Mouse (Mus musculus): ENCODE measurements at regions not wholly inside any gene's neighbourhood (a gene's known extent, or its start where the extent isn't known, plus 50 kb on each side); places are given as distances from the start of the nearest gene placed in this dataset.

DNA sequence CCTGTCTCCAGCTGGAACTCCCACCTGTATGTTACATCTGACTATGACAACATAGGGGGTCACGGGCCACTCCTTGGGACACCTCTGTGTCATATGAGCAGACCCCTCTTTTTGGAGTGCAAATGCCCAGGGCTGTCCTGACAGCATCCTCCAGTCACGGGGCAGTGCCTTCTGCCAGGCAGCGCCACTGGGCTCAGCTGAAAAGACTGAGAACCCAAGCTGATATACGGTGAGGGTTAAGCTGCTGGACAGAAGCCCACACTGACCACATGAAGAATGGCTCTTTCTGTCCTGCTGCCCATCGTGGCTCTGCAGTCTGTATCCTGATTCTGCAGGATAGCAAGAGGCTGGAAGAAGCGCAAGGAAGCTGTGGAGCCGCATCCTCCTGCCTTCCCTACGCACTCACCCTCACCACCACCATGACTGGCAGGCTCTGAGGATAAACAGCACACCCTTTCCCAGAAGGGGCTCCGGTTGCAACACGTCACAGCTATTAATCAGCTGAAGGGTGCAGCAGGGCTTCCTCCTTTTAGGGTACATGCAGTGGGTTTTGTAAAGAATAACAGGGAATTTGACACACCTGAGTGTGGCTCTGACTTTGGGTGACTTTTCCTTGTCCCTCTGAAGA, 93.9 kb upstream of the Arntl start:
- DNase-seq (ENCODE audit: low spot score), result no peak

DNA sequence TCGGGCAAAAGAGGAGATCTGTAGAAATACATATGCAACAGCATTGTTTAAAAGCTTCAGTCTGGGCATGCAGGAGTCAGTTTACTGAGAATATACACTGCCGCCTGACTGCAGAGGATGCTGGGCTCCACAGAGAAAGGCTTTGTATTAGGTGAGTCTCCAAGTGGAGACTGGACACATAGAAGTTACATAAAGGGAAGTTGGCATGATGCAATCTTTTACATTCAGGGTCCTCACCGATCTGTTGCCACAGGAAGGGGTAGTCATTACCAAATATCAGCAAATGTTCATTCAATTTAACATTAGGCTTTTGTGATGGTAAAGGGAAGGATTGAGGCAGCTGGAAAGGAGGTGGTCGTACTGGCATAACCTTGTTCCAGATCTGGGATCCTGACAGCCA, 89.7 kb upstream of the Arntl start:
- DNase-seq (ENCODE audit: low spot score), result no peak

GRCm38 (mm10) chr7:113121911-113122319, 85.3 kb upstream of the Arntl start:
- DNase-seq (ENCODE audit: low spot score), result no peak

- no peak for DNase-seq (ENCODE audit: low spot score)
Observed at GRCm38 (mm10) chr7:113126010-113126409, 81.3 kb upstream of the Arntl start.

- DNase-seq (ENCODE audit: low spot score), result no peak
Observed at GRCm38 (mm10) chr7:113130552-113130951, 76.7 kb upstream of the Arntl start.

DNA sequence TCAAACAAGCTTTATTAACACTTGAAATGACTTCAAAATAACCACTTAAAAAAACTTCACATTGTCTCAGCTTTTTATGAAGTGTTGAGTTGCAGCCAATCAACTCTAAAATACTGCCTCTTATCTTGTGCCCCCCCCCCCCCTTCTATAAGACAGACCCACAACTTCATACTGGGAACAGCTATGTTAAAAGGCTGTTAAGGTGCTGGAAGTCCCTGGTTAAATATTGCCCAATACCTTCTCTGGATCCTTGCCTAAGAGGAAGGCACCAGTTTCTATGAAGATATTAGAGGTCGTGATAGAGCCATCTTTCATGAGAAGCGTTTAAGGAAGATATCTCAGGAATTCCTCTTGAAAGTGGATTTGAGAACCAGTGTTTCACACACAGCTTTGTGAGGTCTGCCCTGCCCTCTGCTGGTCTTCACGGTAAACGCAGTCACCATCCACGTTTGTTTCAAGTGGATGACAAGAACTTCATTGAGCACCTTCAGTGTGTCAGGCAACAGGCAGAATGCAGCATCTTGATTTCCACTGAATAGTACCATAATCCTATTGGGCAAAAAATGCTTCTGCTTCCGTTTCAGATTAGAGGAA, 75.2 kb upstream of the Arntl start:
- peak; percentile 67 for DNase-seq (ENCODE audit: low spot score)

GRCm38 (mm10) chr7:113133891-113134290, 73.4 kb upstream of the Arntl start:
- no peak for DNase-seq (ENCODE audit: low spot score)

- DNase-seq (ENCODE audit: low spot score), result no peak
Observed at GRCm38 (mm10) chr7:113140011-113140438, 67.2 kb upstream of the Arntl start.

DNA sequence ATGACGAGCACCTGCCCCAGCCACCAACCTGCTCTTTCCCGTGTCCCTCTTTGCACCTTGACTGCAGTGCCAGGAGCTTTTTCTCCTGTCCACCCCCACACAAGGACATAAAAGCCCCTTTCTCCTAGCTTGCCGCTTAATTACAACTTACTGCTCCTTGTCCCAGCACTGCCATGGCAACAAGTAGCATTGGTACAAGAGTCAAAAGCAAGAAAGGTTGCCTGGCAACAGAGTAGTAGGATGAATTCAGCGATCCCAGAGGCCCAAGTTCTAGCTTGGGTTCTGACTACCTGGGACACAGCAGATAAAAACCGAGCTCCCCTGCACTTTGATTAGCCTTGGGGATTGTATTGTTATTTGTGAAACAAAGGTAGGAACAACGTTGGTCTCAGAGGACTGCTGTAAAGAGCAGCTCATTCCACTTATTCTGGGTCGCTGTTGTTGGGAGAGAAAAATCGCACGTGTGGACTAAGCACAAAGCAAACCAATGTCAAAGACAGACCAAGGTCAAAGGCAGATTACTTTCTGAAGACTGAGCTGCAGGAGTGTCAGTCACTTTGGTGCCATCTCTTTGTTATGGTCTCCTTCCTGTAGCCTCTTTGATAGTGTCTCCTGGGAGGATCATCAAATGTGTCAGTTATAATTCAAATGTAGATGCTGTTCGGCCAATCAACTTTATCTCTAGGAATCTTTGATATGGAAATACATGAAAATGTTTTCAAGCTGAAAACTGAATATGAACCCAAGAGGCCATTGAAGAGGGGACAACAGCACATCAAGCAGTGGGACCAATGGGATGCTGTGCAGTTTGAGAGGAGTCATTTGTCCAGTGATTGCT, 65.2 kb upstream of the Arntl start:
- DNase-seq (ENCODE audit: low spot score), result no peak

DNA sequence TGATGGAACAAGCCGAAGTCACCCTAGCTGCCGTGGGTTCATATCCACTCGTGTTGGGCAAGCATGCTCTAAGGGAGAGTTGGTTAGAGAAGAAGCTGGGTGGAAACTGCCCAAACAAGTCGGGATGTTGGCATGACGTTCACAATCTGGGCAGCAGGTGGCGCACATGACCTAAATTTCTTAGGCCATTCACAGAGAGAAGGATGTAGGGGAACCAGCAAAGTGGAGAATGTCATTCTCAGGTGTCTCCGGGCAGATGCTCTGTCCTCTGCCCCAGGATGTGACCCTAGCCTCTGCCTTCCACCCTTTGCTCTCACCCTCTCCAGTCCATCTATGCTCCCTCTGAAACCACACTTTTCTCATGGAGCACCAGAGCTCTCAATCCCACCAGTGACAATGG, 63.7 kb upstream of the Arntl start:
- peak; percentile 79 for DNase-seq (ENCODE audit: low spot score)

- DNase-seq (ENCODE audit: low spot score), result no peak
Observed at GRCm38 (mm10) chr7:113145046-113145445, 62.2 kb upstream of the Arntl start.

DNA sequence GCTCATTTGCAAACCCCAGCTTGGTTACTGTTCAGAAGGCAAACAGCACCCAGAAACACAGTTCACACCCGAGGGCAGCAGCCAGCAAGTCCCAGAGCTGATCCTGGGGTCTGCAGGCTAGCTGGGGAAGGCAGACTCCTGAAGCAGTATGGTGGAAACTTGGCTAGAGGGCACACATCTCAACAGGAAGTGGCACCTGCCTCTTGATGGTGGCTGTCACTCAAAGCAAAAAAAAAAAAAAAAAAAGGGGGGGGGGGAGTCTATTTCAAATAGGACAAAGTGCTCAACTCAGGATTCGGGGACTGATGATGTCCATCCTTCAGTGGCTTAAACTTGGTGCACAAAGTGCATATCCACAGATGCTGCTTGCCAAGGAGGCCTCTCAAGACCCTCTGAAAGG, 61.2 kb upstream of the Arntl start:
- no peak for DNase-seq (ENCODE audit: low spot score)

DNA sequence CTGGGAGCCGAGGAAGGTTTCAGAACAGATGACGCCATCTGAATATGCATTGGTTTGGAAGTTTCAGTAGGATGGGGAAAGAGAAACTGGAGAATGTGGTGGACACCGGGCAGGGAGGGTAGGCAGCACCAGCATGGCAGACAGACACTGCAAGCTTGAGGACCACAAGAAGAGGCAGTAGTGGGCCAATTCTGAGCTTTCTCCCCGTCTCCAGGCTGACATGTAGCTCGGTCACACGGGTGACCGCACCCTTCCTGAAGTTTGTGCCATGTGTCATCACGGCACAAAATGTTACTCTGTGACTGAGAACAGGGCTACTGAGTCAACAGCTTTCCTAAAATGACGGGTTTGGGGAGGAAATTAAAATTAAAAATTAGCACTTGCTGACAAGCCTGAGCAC, 60.7 kb upstream of the Arntl start:
- DNase-seq (ENCODE audit: low spot score), result no peak

GRCm38 (mm10) chr7:113147391-113148332, 59.6 kb upstream of the Arntl start:
- no peak for DNase-seq (ENCODE audit: low spot score)

- DNase-seq (ENCODE audit: low spot score), result no peak
Observed at GRCm38 (mm10) chr7:113148700-113149099, 58.6 kb upstream of the Arntl start.

- no peak for DNase-seq (ENCODE audit: low spot score)
Observed at GRCm38 (mm10) chr7:113149966-113150470, 57.2 kb upstream of the Arntl start.

GRCm38 (mm10) chr7:113150789-113151188, 56.5 kb upstream of the Arntl start:
- no peak for DNase-seq (ENCODE audit: low spot score)

GRCm38 (mm10) chr7:113151499-113151898, 55.8 kb upstream of the Arntl start:
- no peak for DNase-seq (ENCODE audit: low spot score)

GRCm38 (mm10) chr7:113153386-113153785, 53.9 kb upstream of the Arntl start:
- no peak for DNase-seq (ENCODE audit: low spot score)

DNA sequence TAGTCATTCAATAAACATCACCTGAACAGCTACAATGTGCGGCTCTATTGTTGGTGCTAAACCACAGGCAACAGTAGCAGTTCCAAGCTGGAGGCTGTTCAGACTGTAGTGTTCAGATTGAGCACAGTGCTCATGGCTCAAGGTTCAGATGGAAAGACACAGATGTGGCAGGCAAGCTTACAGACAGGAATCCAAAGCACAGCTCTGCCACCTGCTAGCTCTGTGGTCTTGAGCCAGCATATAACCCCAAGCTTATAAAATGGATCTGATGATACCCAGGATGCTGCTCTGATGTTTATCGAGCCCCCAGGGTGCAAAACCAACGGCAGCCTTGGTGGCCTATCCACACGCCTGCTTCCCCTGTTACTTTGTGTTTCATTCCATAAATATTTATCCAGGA, 53.2 kb upstream of the Arntl start:
- no peak for DNase-seq (ENCODE audit: low spot score)

- DNase-seq (ENCODE audit: low spot score), result no peak
Observed at GRCm38 (mm10) chr7:113156366-113156765, 50.9 kb upstream of the Arntl start.
